Mouse (Mus musculus): ENCODE measurements around the gene Xlr3c. TPM values are rescaled to one million over a fixed set of nuclear protein-coding genes. Genes with fewer than 3 reads are reported as not detected.

The Xlr3c gene
- polyA plus RNA-seq (2017; shearing (Covaris generic)): not detected

GRCm38 (mm10) chrX:73265270-73265669, at the start of gene Xlr3c:
Xlr3c (minus strand) TSS chrX:73265390.

GRCm38 (mm10) chrX:73292876-73293275, 27.7 kb upstream of the Xlr3c start, which contains the start of the genes Xlr5a and Xlr5c:
Xlr5a (minus strand) TSS chrX:73292976.
Xlr5c (minus strand) TSS chrX:73292976.

GRCm38 (mm10) chrX:73242821-73243325, 22.3 kb downstream of the Xlr3c start, which contains the start of gene Xlr4c:
Xlr4c (minus strand) TSS chrX:73243130.

GRCm38 (mm10) chrX:73227914-73228605, 37.1 kb downstream of the Xlr3c start, which contains the start of gene F8a:
F8a (plus strand) TSS chrX:73228291.

GRCm38 (mm10) chrX:73213819-73214564, 51.2 kb downstream of the Xlr3c start, which contains the start of gene Xlr4b:
Xlr4b (plus strand) TSS chrX:73214333.

Other genes with a start within 250 kb of the Xlr3c start
- gene Pnma5, start 228.3 kb downstream of the Xlr3c start, polyA plus RNA-seq (2017; shearing (Covaris generic)): not detected
- gene Pnma3, start 200.6 kb downstream of the Xlr3c start, polyA plus RNA-seq (2017; shearing (Covaris generic)): not detected
- 115 TPM for gene Xlr4a, start 182.9 kb downstream of the Xlr3c start, polyA plus RNA-seq (2017; shearing (Covaris generic))
- 1.6 TPM for gene Xlr3a, start 168.3 kb downstream of the Xlr3c start, polyA plus RNA-seq (2017; shearing (Covaris generic))
- gene Gm14685, start 148.3 kb downstream of the Xlr3c start, polyA plus RNA-seq (2017; shearing (Covaris generic)): not detected
- not detected for gene Xlr5b, start 116.6 kb downstream of the Xlr3c start, polyA plus RNA-seq (2017; shearing (Covaris generic))
- gene DXBay18, start 115.9 kb downstream of the Xlr3c start, polyA plus RNA-seq (2017; shearing (Covaris generic)): not detected
- gene Spin2d, start 88.4 kb downstream of the Xlr3c start, polyA plus RNA-seq (2017; shearing (Covaris generic)): not detected
- 14.3 TPM for gene Xlr3b, start 73.2 kb downstream of the Xlr3c start, polyA plus RNA-seq (2017; shearing (Covaris generic))
- 134 TPM for gene Xlr4b, start 51.1 kb downstream of the Xlr3c start, polyA plus RNA-seq (2017; shearing (Covaris generic))
- 2.0 TPM for gene F8a, start 37.1 kb downstream of the Xlr3c start, polyA plus RNA-seq (2017; shearing (Covaris generic))
- gene Xlr4c, start 22.3 kb downstream of the Xlr3c start, polyA plus RNA-seq (2017; shearing (Covaris generic)): 86.1 TPM
- gene Xlr5a, start 27.6 kb upstream of the Xlr3c start, polyA plus RNA-seq (2017; shearing (Covaris generic)): not detected
- not detected for gene Xlr5c, start 27.6 kb upstream of the Xlr3c start, polyA plus RNA-seq (2017; shearing (Covaris generic))
- gene Gm45015, start 71.5 kb upstream of the Xlr3c start, polyA plus RNA-seq (2017; shearing (Covaris generic)): not detected
- gene Zfp275, start 77.2 kb upstream of the Xlr3c start, polyA plus RNA-seq (2017; shearing (Covaris generic)): 26.3 TPM
- gene Gm18336, start 133.3 kb upstream of the Xlr3c start, polyA plus RNA-seq (2017; shearing (Covaris generic)): not detected
- gene Zfp92, start 145.7 kb upstream of the Xlr3c start, polyA plus RNA-seq (2017; shearing (Covaris generic)): 0.15 TPM
- not detected for gene Trex2, start 170.0 kb upstream of the Xlr3c start, polyA plus RNA-seq (2017; shearing (Covaris generic))
- 28.5 TPM for gene Haus7, start 193.7 kb upstream of the Xlr3c start, polyA plus RNA-seq (2017; shearing (Covaris generic))
- gene Bgn, start 218.2 kb upstream of the Xlr3c start, polyA plus RNA-seq (2017; shearing (Covaris generic)): 0.22 TPM
- not detected for gene Atp2b3, start 237.7 kb upstream of the Xlr3c start, polyA plus RNA-seq (2017; shearing (Covaris generic))